Mouse (Mus musculus) kidney, adult 18-20 months (tissue): Measurements from ENCODE around the gene Tmem235.

Experiments used
- DNase-seq: peaks from one replicate; pipeline ENCODE4 v3.0.0; 2021

Tmem235 gene

GRCm38 (mm10) chr11:117894676-117895075, 34.1 kb downstream of the Tmem235 start:
- no peak for DNase-seq

GRCm38 (mm10) chr11:117896533-117896932, 36.0 kb downstream of the Tmem235 start:
- DNase-seq: no peak

- DNase-seq: no peak
Measured at GRCm38 (mm10) chr11:117902282-117902681, 41.7 kb downstream of the Tmem235 start.

GRCm38 (mm10) chr11:117904442-117904841, 43.9 kb downstream of the Tmem235 start:
- no peak for DNase-seq

GRCm38 (mm10) chr11:117909337-117909736, 48.8 kb downstream of the Tmem235 start:
- no peak for DNase-seq

GRCm38 (mm10) chr11:117912684-117913352, 52.3 kb downstream of the Tmem235 start:
- peak; percentile 86 for DNase-seq

- DNase-seq: no peak
Measured at GRCm38 (mm10) chr11:117914531-117914930, 54.0 kb downstream of the Tmem235 start.
